Mouse (Mus musculus) liver, embryonic 14.5 days (tissue): Measurements from ENCODE around the gene Gm4969. TPM values are rescaled to one million over a fixed set of nuclear protein-coding genes. Genes with fewer than 3 reads are reported as not detected.
A peak's percentile ranks its signal among the peaks of the same experiment; 100 is the strongest.
"Not testable (repeated sequence)": the region's sequence is repeated elsewhere in the genome, so short reads cannot be mapped to it uniquely, and the experiment has no call there.

Source experiments
- ATAC-seq: fragments of 200-750 bp; cut with Nextera tagmentation; 2 replicates; pipeline ENCODE4 v1.8.0; 2017; ENCODE audit warnings: moderate number of reproducible peaks, mild to moderate bottlenecking, moderate library complexity; ENCODE audit not compliant: insufficient read depth
- DNase-seq, 3 experiments: peaks; one replicate each; pipeline ENCODE4 v3.0.0-alpha.2; 2012 to 2013; ENCODE audit warnings: low read depth in 3 of 3, low spot score in 3 of 3
- H3K27ac ChIP-seq: fragments of 300-500 bp; sonication (generic); 2 replicates; pipeline ENCODE4 v1.5.1; 2014; ENCODE audit warnings: moderate library complexity, mild to moderate bottlenecking, control low read depth, inconsistent platforms
- H3K27me3 ChIP-seq: fragments of 300-500 bp; sonication (generic); 2 replicates; pipeline ENCODE4 v1.6.1; 2014; ENCODE audit warnings: mild to moderate bottlenecking, low read length, moderate library complexity; ENCODE audit not compliant: control insufficient read depth, insufficient read depth
- H3K36me3 ChIP-seq: fragments of 300-500 bp; sonication (generic); replicated peaks from 2 replicates; pipeline ENCODE4 v1.6.1; 2014; ENCODE audit warnings: low read depth; ENCODE audit not compliant: control insufficient read depth, insufficient read depth
- H3K4me1 ChIP-seq, 2 experiments: fragments of 200-500 bp in 1 of 2; fragments of 300-500 bp in 1 of 2; sonication (generic) in 1 of 2; replicated peaks; 2 replicates each; pipeline ENCODE4 v1.6.1; 2012 to 2014; ENCODE audit warnings: antibody characterized with exemption in 1 of 2, inconsistent platforms in 1 of 2, low read length in 1 of 2; ENCODE audit not compliant: control insufficient read depth in 2 of 2, insufficient read depth in 2 of 2
- H3K4me2 ChIP-seq: fragments of 300-500 bp; sonication (generic); 2 replicates; pipeline ENCODE4 v1.6.1; 2014; ENCODE audit warnings: low read depth, mild to moderate bottlenecking, control low read depth, moderate library complexity
- H3K4me3 ChIP-seq, 2 experiments: fragments of 200-500 bp in 1 of 2; fragments of 300-500 bp in 1 of 2; sonication (generic) in 1 of 2; 2 replicates each; pipeline ENCODE4 v1.5.1; 2012 to 2014; ENCODE audit warnings: low read depth in 2 of 2, low read length in 2 of 2, mild to moderate bottlenecking in 2 of 2, control low read depth in 1 of 2, inconsistent platforms in 1 of 2, moderate library complexity in 1 of 2; ENCODE audit not compliant: insufficient read depth in 1 of 2
- H3K9ac ChIP-seq: fragments of 300-500 bp; sonication (generic); replicated peaks from 2 replicates; pipeline ENCODE4 v1.6.1; 2014; ENCODE audit warnings: mild to moderate bottlenecking, control low read depth, moderate library complexity
- H3K9me3 ChIP-seq: fragments of 300-500 bp; sonication (generic); 2 replicates; pipeline ENCODE4 v1.6.1; 2016; ENCODE audit warnings: low read length, mixed read lengths; ENCODE audit not compliant: control insufficient read depth
- CTCF ChIP-seq: IDR thresholded peaks from 2 replicates; pipeline ENCODE4 v1.5.1; 2016; ENCODE audit warnings: antibody characterized with exemption, low read depth, control low read depth
- EP300 ChIP-seq: IDR thresholded peaks from 2 replicates; pipeline ENCODE4 v1.6.1; 2016; ENCODE audit warnings: antibody characterized with exemption, low read depth
- WGBS: fragments of 180-500 bp; shearing (Covaris S2); extraction: QIAGEN DNeasy Blood & Tissue Kit; methylation state at CpG from one replicate; pipeline ENCODE4 v1.1.7; 2014; ENCODE audit not compliant: insufficient replicate concordance; 5-methylcytosine and 5-hydroxymethylcytosine counted together
- polyA plus RNA-seq, 2 experiments: library from polyadenylated mRNA; depleted of rRNA in 1 of 2; stranded (reverse) in 1 of 2; unstranded in 1 of 2; fragments of >200 nt; fragmentation: Nextera tagmentation in 1 of 2; extraction: Ambion mirVana in 1 of 2; gene quantifications; 2 replicates each; pipeline versions ENCODE4 v1.2.1 to v1.2.3; 2012 to 2014

The Gm4969 gene
- polyA plus RNA-seq, 2 experiments = 0.22 to 0.25 TPM

DNA sequence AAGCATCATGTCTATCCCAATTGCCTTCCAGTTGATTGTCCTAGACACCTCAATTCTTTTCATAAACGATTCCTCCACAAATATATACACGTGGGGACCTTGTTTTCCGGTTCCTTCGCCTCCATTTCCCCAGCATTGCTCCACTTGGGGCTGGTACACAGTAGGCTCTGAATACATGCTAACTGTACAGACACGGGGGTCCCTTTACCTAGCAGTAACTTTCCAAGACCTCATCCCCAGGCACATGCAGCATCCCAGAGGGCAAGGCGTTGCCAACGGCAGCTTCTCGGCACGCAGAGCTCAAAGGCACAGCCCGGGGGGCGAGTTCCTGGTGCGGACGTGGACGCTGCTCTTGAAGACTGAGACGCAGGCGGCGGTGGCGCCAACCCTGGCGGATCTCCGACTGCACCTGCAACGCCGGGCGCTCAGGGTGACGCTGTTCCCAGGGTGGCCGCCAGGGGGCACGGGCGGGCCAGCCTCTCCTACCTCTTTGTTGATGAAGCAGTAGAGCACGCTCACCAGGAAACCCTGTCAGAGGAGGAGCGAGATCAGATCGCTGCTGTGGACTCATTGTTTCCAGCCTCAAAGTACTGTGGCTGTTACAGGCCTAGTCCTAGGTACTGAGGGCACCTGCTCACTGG is 39.1 kb upstream of the Gm4969 start:
- TF ChIP-seq EP300 = no peak
- peak; percentile 98 for TF ChIP-seq CTCF
- ATAC-seq = peak; percentile 68; the same call in 1 of the 2 replicates
- Histone ChIP-seq H3K4me1 (peaks cover 0 to 9% of the 10 kb centered on the region in 2 experiments; a peak in 3 of 4 replicates), H3K4me2 (no peak overlapping the region), H3K36me3 (peaks cover 8% of the 10 kb centered on the region; the same call in 1 of the 2 replicates), H3K27me3 (peaks cover 7% of the 10 kb centered on the region), H3K4me3 (no peak overlapping the region), H3K27ac (no peak overlapping the region), H3K9ac (no peak overlapping the region), H3K9me3 (no peaks in the 10 kb centered on the region)
- DNase-seq = peak in 2 of 3 experiments; percentile 44 to 50
- WGBS = 4% methylated on average over 30 of the region's 30 CpGs

DNA sequence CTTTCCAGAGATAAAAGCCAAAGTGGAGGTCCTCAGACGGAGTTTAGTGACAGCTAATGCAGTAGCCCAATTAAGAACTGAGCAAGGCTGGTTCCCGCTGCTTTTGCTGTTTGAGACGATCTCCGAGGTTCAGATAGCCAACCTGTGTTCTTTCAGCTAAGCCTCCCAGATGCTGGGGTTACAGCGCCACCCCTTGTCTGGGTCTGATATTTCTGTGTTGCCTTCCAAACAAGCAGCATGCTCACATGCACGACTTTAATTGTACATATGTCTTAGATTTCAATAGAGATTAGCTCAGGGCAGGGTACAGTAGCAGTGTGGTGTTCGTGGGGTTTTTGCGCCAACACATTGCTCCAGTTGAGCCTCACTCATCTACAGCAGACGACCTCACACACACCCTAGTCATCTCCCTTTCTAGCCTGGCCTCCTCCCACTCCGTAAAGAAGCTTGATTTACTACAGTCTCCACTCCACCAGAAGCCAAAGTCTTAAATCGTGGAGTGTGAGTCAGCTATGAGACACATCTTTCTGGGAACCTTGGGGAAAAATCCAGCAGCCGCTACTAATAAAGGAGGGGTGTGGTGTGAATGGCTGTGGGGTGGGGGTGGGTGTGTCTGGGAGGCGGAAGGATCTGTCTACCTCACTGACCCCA is 37.8 kb upstream of the Gm4969 start:
- Histone ChIP-seq H3K9me3 (no peaks in the 10 kb centered on the region), H3K4me3 (no peak overlapping the region), H3K27ac (no peak overlapping the region), H3K27me3 (peaks cover 7% of the 10 kb centered on the region), H3K9ac (no peak overlapping the region), H3K36me3 (peaks cover 17% of the 10 kb centered on the region), H3K4me2 (no peak overlapping the region), H3K4me1 (peaks cover 0 to 8% of the 10 kb centered on the region in 2 experiments; a peak in 3 of 4 replicates)
- DNase-seq = no peak
- TF ChIP-seq CTCF = peak; percentile 48
- TF ChIP-seq EP300 = no peak
- WGBS = 47% methylated on average over 13 of the region's 13 CpGs
- ATAC-seq = no peak

DNA sequence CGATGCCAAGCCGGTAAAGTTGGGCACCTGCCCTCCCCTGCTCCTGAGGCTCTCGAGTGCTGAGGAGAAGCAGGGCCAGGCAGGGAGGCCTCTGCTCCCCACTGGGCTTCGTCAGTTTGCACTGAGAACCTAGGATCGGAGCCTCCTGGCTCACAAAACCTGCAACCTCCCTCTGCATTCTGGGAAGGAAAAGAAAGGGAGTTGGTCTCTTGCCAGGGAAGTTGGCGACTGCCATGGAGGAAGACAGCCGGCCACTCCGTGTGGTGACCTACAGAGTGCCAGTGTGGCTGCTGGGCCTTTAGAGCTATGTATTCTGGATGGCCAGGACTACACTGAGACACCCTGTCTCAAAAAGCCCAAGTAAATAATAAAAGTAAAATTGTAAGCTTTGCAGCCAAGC is 36.6 kb upstream of the Gm4969 start:
- no peak for ATAC-seq
- Histone ChIP-seq H3K36me3 (peaks cover 17% of the 10 kb centered on the region), H3K27me3 (peaks cover 7% of the 10 kb centered on the region), H3K27ac (no peak overlapping the region), H3K4me2 (no peak overlapping the region), H3K4me1 (peaks cover 7 to 9% of the 10 kb centered on the region in 2 experiments; a peak in 3 of 4 replicates), H3K9me3 (no peaks in the 10 kb centered on the region), H3K9ac (no peak overlapping the region), H3K4me3 (no peak overlapping the region)
- 83% methylated on average over 8 of the region's 8 CpGs for WGBS
- DNase-seq = no peak
- TF ChIP-seq EP300 = no peak
- TF ChIP-seq CTCF = no peak

DNA sequence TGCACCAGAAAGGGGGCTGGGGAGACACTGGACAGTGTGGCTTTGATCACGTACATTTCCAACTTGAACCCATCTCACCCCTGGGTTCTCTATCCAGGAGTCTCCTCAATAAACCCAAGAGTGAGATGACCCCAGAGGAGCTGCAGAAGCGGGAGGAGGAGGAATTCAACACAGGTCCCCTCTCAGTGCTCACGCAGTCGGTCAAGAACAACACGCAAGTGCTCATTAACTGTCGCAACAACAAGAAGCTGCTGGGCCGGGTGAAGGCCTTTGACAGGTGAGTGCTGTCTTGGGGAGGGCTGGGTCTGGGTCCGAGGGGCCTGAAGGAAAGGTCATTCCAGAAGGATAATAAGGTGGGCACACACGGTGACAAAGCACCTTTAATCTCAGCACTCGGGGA is 33.0 kb upstream of the Gm4969 start:
- WGBS = 80% methylated on average over 10 of the region's 10 CpGs
- H3K4me2 ChIP-seq = peak overlapping the region; percentile 97
- H3K36me3 ChIP-seq = peaks cover 17% of the 10 kb centered on the region
- not testable (repeated sequence) for H3K9me3 ChIP-seq, H3K4me3 ChIP-seq, H3K27me3 ChIP-seq, DNase-seq, H3K9ac ChIP-seq, H3K27ac ChIP-seq, ATAC-seq
- H3K4me1 ChIP-seq = peaks cover 14 to 16% of the 10 kb centered on the region in 2 experiments

DNA sequence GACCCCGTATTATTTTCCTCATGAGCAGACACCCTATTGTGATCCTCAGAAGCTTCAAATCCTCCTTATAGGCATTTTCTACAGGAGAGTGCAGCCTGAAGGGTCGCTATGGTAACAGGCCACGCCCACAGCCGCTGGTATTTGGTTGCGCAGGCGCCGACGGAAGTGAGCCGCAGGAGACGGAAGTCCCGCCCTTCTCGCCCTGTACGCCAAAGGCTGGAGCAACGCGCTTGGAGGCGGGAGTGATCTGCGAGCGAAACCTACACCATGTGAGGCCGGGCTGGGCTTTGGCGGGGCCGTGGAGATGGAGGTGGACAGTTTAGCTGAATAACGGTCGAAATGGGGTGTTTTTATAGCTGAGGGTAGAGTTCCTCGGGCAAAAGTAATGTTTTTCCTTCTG is 31.5 kb upstream of the Gm4969 start, which contains the start of gene Snrpd2:
Snrpd2 (plus strand) TSS at position 97 of the 400 bp plus-strand sequence.
- H3K9me3 ChIP-seq = no peaks in the 10 kb centered on the region
- ATAC-seq = peak; percentile 87
- DNase-seq = peak; percentile 89 to 92 (median 91)
- peak within 1 kb of the TSS; percentile 77 to 84 for H3K4me3 ChIP-seq
- H3K27ac ChIP-seq = peak within 1 kb of the TSS; percentile 64
- H3K4me1 ChIP-seq = peaks cover 14 to 16% of the 10 kb centered on the region in 2 experiments
- H3K4me2 ChIP-seq = peak within 1 kb of the TSS; percentile 97
- peak within 1 kb of the TSS; percentile 81 for H3K9ac ChIP-seq
- no peaks in the 10 kb centered on the region for H3K27me3 ChIP-seq
- under 1% methylated on average over 24 of the region's 24 CpGs for WGBS
- H3K36me3 ChIP-seq = peaks cover 17% of the 10 kb centered on the region
- TF ChIP-seq CTCF = no peak
